Mouse (Mus musculus) liver, postnatal 0 days (tissue): ENCODE measurements around the gene Slc6a11.

Experiments
- CTCF ChIP-seq: sonication (generic); IDR thresholded peaks from 2 replicates; pipeline ENCODE4 v1.5.1; 2016; ENCODE audit warnings: antibody characterized with exemption, low read depth
- EP300 ChIP-seq: IDR thresholded peaks from 2 replicates; pipeline ENCODE4 v1.6.1; 2016; ENCODE audit warnings: antibody characterized with exemption, low read depth, mild to moderate bottlenecking

DNA sequence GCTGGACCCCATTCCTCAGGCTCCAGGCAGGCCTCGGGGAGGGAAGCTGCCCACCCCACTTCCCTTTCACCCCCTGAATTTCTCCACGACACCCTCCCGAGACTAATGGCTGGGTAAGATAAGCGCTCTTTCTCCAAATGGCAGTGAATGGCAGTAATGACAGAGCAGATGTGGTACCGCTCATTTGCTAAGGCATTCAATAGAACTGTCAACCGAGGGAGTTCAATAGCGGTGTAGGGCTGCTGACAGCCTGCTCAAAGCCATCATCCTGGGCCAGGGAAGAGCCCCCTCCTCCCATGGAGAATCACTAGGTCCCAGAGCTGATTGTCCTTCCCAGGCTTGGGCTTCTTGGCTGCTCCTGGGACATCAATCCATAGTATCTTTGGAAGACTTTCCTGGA, 158.1 kb downstream of the Slc6a11 start:
- TF ChIP-seq CTCF (no peak), EP300 (no peak)
